Comparison of ENCODE assay signal across 8 mouse cellular contexts in the genomic region with DNA sequence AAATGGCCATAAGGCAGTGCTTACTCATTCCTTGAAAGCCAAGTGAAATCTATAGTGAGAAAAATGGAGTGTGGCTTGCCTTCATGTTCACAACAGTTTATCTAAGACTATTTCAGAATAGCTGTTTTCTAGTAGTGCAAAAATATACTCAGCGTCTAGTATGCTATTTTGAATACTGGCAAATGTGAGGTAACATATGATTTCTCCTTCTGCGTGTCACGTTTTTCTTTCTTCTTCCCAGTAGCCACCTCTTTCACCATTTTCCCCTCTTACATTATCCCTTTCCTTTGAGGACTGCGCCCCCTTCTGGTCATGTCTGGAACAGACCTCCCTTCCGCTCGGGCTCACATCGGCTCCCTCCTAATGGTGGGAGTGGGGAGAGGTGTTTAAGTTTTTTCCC. TPM values are rescaled to one million over a fixed set of nuclear protein-coding genes. Genes with fewer than 3 reads are reported as not detected.
DNase-seq lines count a peak whose midpoint lies in the region; ATAC-seq lines count a peak whose summit lies in the region.

No protein-coding gene starts in this region.

- peaks cover 18% of the 10 kb centered on the region for H3K9me3 ChIP-seq in intestine, embryonic 14.5 days (ENCODE audit: control insufficient read depth, low read length)
- peaks cover 12% of the 10 kb centered on the region; the same call in 1 of the 2 replicates for H3K9me3 ChIP-seq in midbrain, embryonic 13.5 days

- no peak overlapping the region for H3K4me2 ChIP-seq in intestine, embryonic 14.5 days (ENCODE audit: low read length)
- H3K4me2 ChIP-seq in midbrain, embryonic 13.5 days (replicated peaks): peak overlapping the region; percentile 55

- intact Hi-C loops in left cerebral cortex, postnatal 10 days (cut with DNase I): loop anchor here (2.0 to 5.0 kb wide), 4 partner anchors 229 to 443 kb away; partner anchors contain the start of genes Tgfb1i1 and Tial1

- no peak overlapping the region for H3K27ac ChIP-seq in intestine, embryonic 14.5 days (ENCODE audit: low read depth)
- peak overlapping the region; percentile 87 for H3K27ac ChIP-seq in midbrain, embryonic 13.5 days

- ATAC-seq in intestine, embryonic 14.5 days (replicated peaks; ENCODE audit: low FRiP score, low TSS enrichment, low read depth): peak; percentile 63
- peak; percentile 64 for ATAC-seq in midbrain, embryonic 13.5 days

- no peak overlapping the region for H3K4me3 ChIP-seq in intestine, embryonic 14.5 days (ENCODE audit: low read depth, low read length)
- peak overlapping the region; percentile 49 for H3K4me3 ChIP-seq in midbrain, embryonic 13.5 days (replicated peaks)

- H3K9ac ChIP-seq in intestine, embryonic 14.5 days (ENCODE audit: low read length): no peak overlapping the region
- peak overlapping the region; percentile 63 for H3K9ac ChIP-seq in midbrain, embryonic 13.5 days (replicated peaks)

- no peaks in the 10 kb centered on the region for H3K27me3 ChIP-seq in intestine, embryonic 14.5 days (replicated peaks; ENCODE audit: control insufficient read depth, insufficient read depth, low read length)
- no peaks in the 10 kb centered on the region for H3K27me3 ChIP-seq in midbrain, embryonic 13.5 days

- no peaks in the 10 kb centered on the region for H3K4me1 ChIP-seq in intestine, embryonic 14.5 days (replicated peaks; ENCODE audit: control insufficient read depth, insufficient read depth, low read length)
- H3K4me1 ChIP-seq in midbrain, embryonic 13.5 days (replicated peaks): peaks cover 20% of the 10 kb centered on the region

- H3K36me3 ChIP-seq in intestine, embryonic 14.5 days (ENCODE audit: control insufficient read depth, insufficient read depth, low read length): peaks cover 60% of the 10 kb centered on the region
- peaks cover 62% of the 10 kb centered on the region for H3K36me3 ChIP-seq in midbrain, embryonic 13.5 days

- 19% methylated on average over 7 of the region's 7 CpGs for WGBS in intestine, embryonic 14.5 days
- 14% methylated on average over 7 of the region's 7 CpGs for WGBS in midbrain, embryonic 13.5 days

- peak; percentile 62 for DNase-seq in ZHBTc4 (ENCODE audit: low read depth, low spot score)
- DNase-seq in cerebellum, adult 9-11 months: peak; percentile 86
- DNase-seq in frontal cortex, postnatal 14 days (ENCODE audit: low spot score in 2 of 2): peak; percentile 84 to 95
- DNase-seq in intestine, embryonic 14.5 days (ENCODE audit: low spot score): peak; percentile 94
- DNase-seq in left cerebral cortex, postnatal 10 days (ENCODE audit: extremely low spot score in 1 of 2, low spot score in 2 of 2): peak; percentile 91 to 93
- DNase-seq in skeletal muscle tissue, adult 2 months (ENCODE audit: low read depth, low spot score): peak; percentile 63
- DNase-seq in yolk sac, embryonic 10.5 days (ENCODE audit: low spot score): peak; percentile 35

RNA-seq across cellular contexts. Expression of gene Mcmbp, which starts 50.2 kb away (rescaled TPM):
- 71.6 and 75.0 TPM in 2 replicates for polyA plus RNA-seq in intestine, embryonic 14.5 days (2014; fragmentation: Nextera tagmentation; extraction: Ambion mirVana)
- total RNA-seq in left cerebral cortex, postnatal 10 days (2021): 10 to 100 TPM; 27.5 to 27.7 TPM
- 60.7 and 65.0 TPM in 2 replicates for polyA plus RNA-seq in midbrain, embryonic 13.5 days (2015; fragmentation: Nextera tagmentation; extraction: Ambion mirVana)

RNA-seq across cellular contexts. Expression of gene Sec23ip, which starts 54.7 kb away (rescaled TPM):
- polyA plus RNA-seq in intestine, embryonic 14.5 days (2014; fragmentation: Nextera tagmentation; extraction: Ambion mirVana): 34.0 and 35.3 TPM in 2 replicates
- total RNA-seq in left cerebral cortex, postnatal 10 days (2021): 10 to 100 TPM; 34.5 to 39.2 TPM
- polyA plus RNA-seq in midbrain, embryonic 13.5 days (2015; fragmentation: Nextera tagmentation; extraction: Ambion mirVana): 42.3 and 44.6 TPM in 2 replicates

Comparison
In these comparisons a context has a peak if more than half of its experiments do, and no peak if none do; other contexts are left out.
1. DNase-seq: peak in every context shown above with its lines; median percentile 94 in intestine, embryonic 14.5 days; 92 in left cerebral cortex, postnatal 10 days; 90 in frontal cortex, postnatal 14 days; 86 in cerebellum, adult 9-11 months; 63 in skeletal muscle tissue, adult 2 months; 62 in ZHBTc4; 35 in yolk sac, embryonic 10.5 days.